Mouse (Mus musculus): ENCODE data around the gene Gal3st1. TPM values are rescaled to one million over a fixed set of nuclear protein-coding genes. Genes with fewer than 3 reads are reported as not detected.

Gene Gal3st1
- polyA plus RNA-seq, 1 experiment = 1.8 TPM

GRCm38 (mm10) chr11:4031961-4032360 lies 48.5 kb downstream of the Gal3st1 start:
- TF ChIP-seq CTCF (IDR thresholded peaks at IDR 0.05; ENCODE audit: low read depth, low read length) (no peak), EP300 (IDR thresholded peaks at IDR 0.05; ENCODE audit: insufficient read depth, low read depth, low read length) (no peak), POLR2A (IDR thresholded peaks at IDR 0.05; ENCODE audit: insufficient read depth, low read length) (no peak)
- H3K4me1 ChIP-seq (ENCODE audit: control insufficient read depth, insufficient read depth, low read length) = peaks cover 9% of the 10 kb centered on the region
- H3K27me3 ChIP-seq (ENCODE audit: control insufficient read depth, insufficient read depth, low read length, poor library complexity, severe bottlenecking) = no peaks in the 10 kb centered on the region
- no peaks in the 10 kb centered on the region for H3K9me3 ChIP-seq (replicated peaks; ENCODE audit: control insufficient read depth, insufficient read depth, low read length, poor library complexity, severe bottlenecking)
- peak overlapping the region; percentile 64 for H3K4me3 ChIP-seq (ENCODE audit: low read depth, low read length)
- H3K27ac ChIP-seq (ENCODE audit: insufficient read depth, low read length) = no peak overlapping the region
- H3K36me3 ChIP-seq (ENCODE audit: control insufficient read depth, insufficient read depth, low read length, poor library complexity, severe bottlenecking) = no peaks in the 10 kb centered on the region
- H3K9ac ChIP-seq (ENCODE audit: low read depth, poor library complexity, severe bottlenecking) = peak overlapping the region; percentile 35

- TF ChIP-seq EP300 (IDR thresholded peaks at IDR 0.05; ENCODE audit: insufficient read depth, low read depth, low read length) = no peak
- TF ChIP-seq CTCF (IDR thresholded peaks at IDR 0.05; ENCODE audit: low read depth, low read length) = no peak
- no peak for TF ChIP-seq POLR2A (IDR thresholded peaks at IDR 0.05; ENCODE audit: insufficient read depth, low read length)
- Histone ChIP-seq H3K9me3 (replicated peaks; ENCODE audit: control insufficient read depth, insufficient read depth, low read length, poor library complexity, severe bottlenecking) (no peaks in the 10 kb centered on the region), H3K27ac (ENCODE audit: insufficient read depth, low read length) (no peak overlapping the region), H3K9ac (ENCODE audit: low read depth, poor library complexity, severe bottlenecking) (no peak overlapping the region), H3K4me3 (ENCODE audit: low read depth, low read length) (no peak overlapping the region), H3K36me3 (ENCODE audit: control insufficient read depth, insufficient read depth, low read length, poor library complexity, severe bottlenecking) (no peaks in the 10 kb centered on the region), H3K27me3 (ENCODE audit: control insufficient read depth, insufficient read depth, low read length, poor library complexity, severe bottlenecking) (no peaks in the 10 kb centered on the region), H3K4me1 (ENCODE audit: control insufficient read depth, insufficient read depth, low read length) (peaks cover 7% of the 10 kb centered on the region)
Measured at GRCm38 (mm10) chr11:4033471-4033870, 50.0 kb downstream of the Gal3st1 start.

GRCm38 (mm10) chr11:4034169-4034568 lies 50.7 kb downstream of the Gal3st1 start:
- TF ChIP-seq EP300 (IDR thresholded peaks at IDR 0.05; ENCODE audit: insufficient read depth, low read depth, low read length) = no peak
- no peak for TF ChIP-seq CTCF (IDR thresholded peaks at IDR 0.05; ENCODE audit: low read depth, low read length)
- no peak for TF ChIP-seq POLR2A (IDR thresholded peaks at IDR 0.05; ENCODE audit: insufficient read depth, low read length)
- H3K27me3 ChIP-seq (ENCODE audit: control insufficient read depth, insufficient read depth, low read length, poor library complexity, severe bottlenecking) = no peaks in the 10 kb centered on the region
- H3K4me1 ChIP-seq (ENCODE audit: control insufficient read depth, insufficient read depth, low read length) = peaks cover 7% of the 10 kb centered on the region
- no peaks in the 10 kb centered on the region for H3K9me3 ChIP-seq (replicated peaks; ENCODE audit: control insufficient read depth, insufficient read depth, low read length, poor library complexity, severe bottlenecking)
- no peak overlapping the region for H3K27ac ChIP-seq (ENCODE audit: insufficient read depth, low read length)
- no peak overlapping the region for H3K4me3 ChIP-seq (ENCODE audit: low read depth, low read length)
- no peaks in the 10 kb centered on the region for H3K36me3 ChIP-seq (ENCODE audit: control insufficient read depth, insufficient read depth, low read length, poor library complexity, severe bottlenecking)
- H3K9ac ChIP-seq (ENCODE audit: low read depth, poor library complexity, severe bottlenecking) = no peak overlapping the region

- no peaks in the 10 kb centered on the region for H3K9me3 ChIP-seq (replicated peaks; ENCODE audit: control insufficient read depth, insufficient read depth, low read length, poor library complexity, severe bottlenecking)
- peak; percentile 50 for TF ChIP-seq POLR2A (IDR thresholded peaks at IDR 0.05; ENCODE audit: insufficient read depth, low read length)
- no peak for TF ChIP-seq CTCF (IDR thresholded peaks at IDR 0.05; ENCODE audit: low read depth, low read length)
- H3K27ac ChIP-seq (ENCODE audit: insufficient read depth, low read length) = peak overlapping the region; percentile 52
- no peak overlapping the region for H3K9ac ChIP-seq (ENCODE audit: low read depth, poor library complexity, severe bottlenecking)
- peak overlapping the region; percentile 51 for H3K4me3 ChIP-seq (ENCODE audit: low read depth, low read length)
- H3K27me3 ChIP-seq (ENCODE audit: control insufficient read depth, insufficient read depth, low read length, poor library complexity, severe bottlenecking) = no peaks in the 10 kb centered on the region
- no peaks in the 10 kb centered on the region for H3K36me3 ChIP-seq (ENCODE audit: control insufficient read depth, insufficient read depth, low read length, poor library complexity, severe bottlenecking)
- peaks cover 7% of the 10 kb centered on the region for H3K4me1 ChIP-seq (ENCODE audit: control insufficient read depth, insufficient read depth, low read length)
Measured at GRCm38 (mm10) chr11:4035116-4035892, 51.9 kb downstream of the Gal3st1 start.

GRCm38 (mm10) chr11:4035916-4036315 lies 52.5 kb downstream of the Gal3st1 start:
- H3K9me3 ChIP-seq (replicated peaks; ENCODE audit: control insufficient read depth, insufficient read depth, low read length, poor library complexity, severe bottlenecking) = no peaks in the 10 kb centered on the region
- H3K27me3 ChIP-seq (ENCODE audit: control insufficient read depth, insufficient read depth, low read length, poor library complexity, severe bottlenecking) = no peaks in the 10 kb centered on the region
- H3K27ac ChIP-seq (ENCODE audit: insufficient read depth, low read length) = peak overlapping the region; percentile 26; the same call in 1 of the 2 replicates
- no peak overlapping the region for H3K9ac ChIP-seq (ENCODE audit: low read depth, poor library complexity, severe bottlenecking)
- H3K4me3 ChIP-seq (ENCODE audit: low read depth, low read length) = no peak overlapping the region
- H3K36me3 ChIP-seq (ENCODE audit: control insufficient read depth, insufficient read depth, low read length, poor library complexity, severe bottlenecking) = no peaks in the 10 kb centered on the region
- peaks cover 6% of the 10 kb centered on the region for H3K4me1 ChIP-seq (ENCODE audit: control insufficient read depth, insufficient read depth, low read length)
- TF ChIP-seq POLR2A (IDR thresholded peaks at IDR 0.05; ENCODE audit: insufficient read depth, low read length) = no peak

- Histone ChIP-seq H3K36me3 (ENCODE audit: control insufficient read depth, insufficient read depth, low read length, poor library complexity, severe bottlenecking) (no peaks in the 10 kb centered on the region), H3K27me3 (ENCODE audit: control insufficient read depth, insufficient read depth, low read length, poor library complexity, severe bottlenecking) (no peaks in the 10 kb centered on the region), H3K9me3 (replicated peaks; ENCODE audit: control insufficient read depth, insufficient read depth, low read length, poor library complexity, severe bottlenecking) (no peaks in the 10 kb centered on the region), H3K27ac (ENCODE audit: insufficient read depth, low read length) (no peak overlapping the region), H3K9ac (ENCODE audit: low read depth, poor library complexity, severe bottlenecking) (no peak overlapping the region), H3K4me3 (ENCODE audit: low read depth, low read length) (no peak overlapping the region), H3K4me1 (ENCODE audit: control insufficient read depth, insufficient read depth, low read length) (peaks cover 5% of the 10 kb centered on the region)
- TF ChIP-seq POLR2A (IDR thresholded peaks at IDR 0.05; ENCODE audit: insufficient read depth, low read length) = no peak
- TF ChIP-seq CTCF (IDR thresholded peaks at IDR 0.05; ENCODE audit: low read depth, low read length) = no peak
- TF ChIP-seq EP300 (IDR thresholded peaks at IDR 0.05; ENCODE audit: insufficient read depth, low read depth, low read length) = no peak
Measured at GRCm38 (mm10) chr11:4036365-4037084, 53.1 kb downstream of the Gal3st1 start.
